Mouse (Mus musculus) megakaryocyte, adult 5-6 weeks (primary cell): ENCODE measurements around the gene Arrb1. TPM values are rescaled to one million over a fixed set of nuclear protein-coding genes. Genes with fewer than 3 reads are reported as not detected.

ENCODE experiments used
- ATAC-seq: 2 replicates; pipeline ENCODE4 v1.8.0; 2016; ENCODE audit warnings: mild to moderate bottlenecking, inconsistent platforms; ENCODE audit not compliant: poor library complexity, severe bottlenecking
- total RNA-seq, 2 experiments: library from RNA; stranded (forward) in 1 of 2; stranded (reverse) in 1 of 2; fragments of 153-499, 151-499 nt in 1 of 2; fragments of 221-1000, 200-1000 nt in 1 of 2; gene quantifications; 2 replicates each; pipeline versions ENCODE4 v1.2.3 to v1.2.4; 2015 to 2017

Gene Arrb1
- total RNA-seq, 2 experiments from 2014 or later = 41.1 to 96.9 TPM

DNA sequence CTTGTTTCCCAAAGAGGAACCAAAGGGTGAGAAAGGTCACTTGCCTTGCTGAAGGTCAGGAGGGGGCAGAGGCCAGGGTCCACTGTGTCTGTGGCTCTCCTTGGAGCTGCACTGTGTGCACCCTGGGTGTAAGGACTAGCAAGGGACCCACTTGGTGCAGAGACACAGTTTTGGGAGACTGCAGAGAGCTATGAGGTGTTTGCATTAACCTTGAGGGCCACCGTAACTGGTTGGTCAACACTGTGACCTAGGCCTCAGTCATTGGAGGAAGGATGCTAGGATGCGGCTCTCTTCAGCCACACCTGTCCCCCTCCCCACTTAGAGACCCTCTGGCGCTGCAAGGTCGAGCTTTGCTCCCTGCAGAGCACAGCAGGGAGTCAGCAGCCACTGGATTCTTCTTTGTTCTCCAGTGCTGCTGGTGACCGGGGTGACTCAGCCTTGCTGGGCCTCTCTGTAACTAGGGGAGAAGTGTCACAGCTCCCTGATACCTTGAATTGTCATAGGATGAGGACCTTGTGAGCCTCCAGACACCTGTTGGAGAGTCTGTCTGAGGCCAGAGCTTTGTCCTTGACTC lies 2.0 kb downstream of the Arrb1 start:
- ATAC-seq = no peak

DNA sequence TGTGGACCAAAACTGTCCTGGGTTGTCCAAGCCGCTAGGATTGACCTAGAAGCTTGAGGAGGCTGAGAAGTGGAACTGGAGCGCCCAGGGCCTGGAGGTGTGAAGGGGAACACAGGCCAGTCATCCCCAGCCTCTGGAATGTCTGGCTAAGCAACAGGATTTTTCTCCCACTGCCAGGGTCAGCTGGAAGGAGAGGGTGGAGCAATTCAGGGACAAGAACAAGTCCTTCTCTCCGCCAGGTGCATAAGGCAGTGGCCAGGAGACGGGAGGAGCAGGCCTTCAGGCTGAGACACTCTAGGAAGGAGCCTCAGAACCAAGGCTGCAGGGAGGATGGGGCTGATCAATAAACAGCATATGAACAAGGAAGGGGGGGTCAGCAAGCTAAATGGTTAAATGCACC lies 3.2 kb downstream of the Arrb1 start:
- no peak for ATAC-seq

DNA sequence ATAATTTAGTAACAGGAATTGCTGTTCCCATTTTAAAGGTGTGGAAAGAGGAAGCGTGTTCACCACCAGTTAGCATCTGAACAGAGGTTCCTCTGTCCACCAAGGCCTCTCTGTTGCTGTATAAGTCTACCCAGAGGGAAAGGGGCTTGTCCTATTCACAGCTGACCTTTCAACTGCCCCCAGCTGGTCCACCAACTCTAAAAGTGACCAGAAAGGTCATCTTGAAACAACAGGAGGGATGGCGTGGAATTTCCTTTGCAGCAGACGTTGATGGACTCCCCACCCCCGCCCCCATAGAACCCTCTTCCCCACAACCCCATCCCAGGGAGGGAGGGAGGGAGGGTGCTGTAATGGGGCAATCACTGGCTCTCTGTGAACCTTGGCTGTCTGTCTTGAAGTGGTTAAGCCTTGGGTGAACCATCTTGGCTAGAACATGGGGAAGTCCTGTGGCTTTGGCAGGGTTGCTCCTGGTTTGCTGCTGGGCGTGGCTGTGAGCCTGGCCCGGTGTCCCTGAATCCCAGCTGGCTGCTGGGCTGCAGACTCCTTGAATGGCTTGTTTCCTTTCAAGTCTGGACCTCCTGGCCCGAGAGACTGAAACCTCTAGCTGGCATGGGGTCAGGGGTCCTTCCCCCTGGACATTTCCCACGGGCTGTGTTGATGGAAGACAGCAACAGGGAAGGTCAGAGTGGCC lies 4.1 kb downstream of the Arrb1 start:
- peak; percentile 17; the same call in 1 of the 2 replicates for ATAC-seq

DNA sequence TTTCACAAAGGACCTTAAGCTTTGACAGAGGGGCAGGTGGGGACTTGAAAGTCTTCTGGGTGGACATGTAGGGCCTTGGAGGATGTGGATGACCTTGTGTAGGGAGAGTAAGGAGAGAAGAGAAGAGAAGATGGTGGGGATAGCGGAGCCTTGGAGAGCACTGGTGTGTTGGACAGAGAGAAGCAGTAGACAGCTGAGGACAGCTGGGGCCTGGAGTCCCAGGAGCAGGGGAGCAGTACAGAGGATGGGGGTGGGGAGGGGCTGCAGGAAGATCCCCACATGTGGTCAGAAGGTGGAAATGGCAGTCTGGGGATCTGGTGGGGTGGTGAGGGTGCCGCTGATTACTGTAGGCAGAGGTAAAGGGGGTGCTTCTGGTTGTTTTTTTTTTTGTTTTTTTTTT lies 4.8 kb downstream of the Arrb1 start:
- ATAC-seq = no peak

DNA sequence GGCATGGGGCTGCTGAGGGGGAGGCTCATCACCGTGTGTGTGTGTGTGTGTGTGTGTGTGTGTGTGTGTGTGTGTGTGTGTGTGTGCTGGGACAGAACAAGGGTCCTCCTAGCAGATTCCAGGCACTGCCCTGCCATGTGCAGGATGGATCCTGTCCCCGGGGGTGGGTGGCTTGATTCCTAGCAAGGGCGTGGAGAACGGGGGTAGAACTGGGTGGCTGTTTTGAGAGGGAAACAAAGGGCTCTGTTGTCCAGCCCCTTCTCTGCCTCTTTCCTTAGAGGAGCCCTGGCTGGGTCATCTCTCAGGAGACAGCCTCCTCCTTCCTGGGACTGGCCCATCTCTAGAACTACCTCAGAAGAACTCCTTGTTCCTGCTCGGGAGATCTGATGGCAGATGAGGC lies 5.9 kb downstream of the Arrb1 start:
- no peak for ATAC-seq

DNA sequence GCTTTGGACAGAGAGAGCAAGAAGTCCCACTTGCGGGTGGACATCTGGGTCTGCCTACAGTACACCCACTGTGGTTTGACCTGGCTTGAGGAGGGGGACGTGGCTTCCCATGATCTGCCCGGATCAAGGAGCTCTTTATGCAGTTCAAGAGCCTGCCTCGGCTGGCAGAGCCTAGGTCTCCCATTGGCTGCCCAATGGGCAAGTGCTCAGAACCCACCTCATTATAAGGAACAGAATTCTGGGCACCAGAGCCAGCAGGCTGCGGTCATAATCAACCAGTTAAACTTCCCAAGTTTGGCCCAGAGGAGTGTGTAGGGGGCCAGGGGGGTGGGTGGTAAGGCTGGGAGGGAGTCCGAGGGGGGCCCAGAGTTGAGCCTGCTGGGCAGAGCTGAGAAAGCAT lies 9.0 kb downstream of the Arrb1 start:
- no peak for ATAC-seq

DNA sequence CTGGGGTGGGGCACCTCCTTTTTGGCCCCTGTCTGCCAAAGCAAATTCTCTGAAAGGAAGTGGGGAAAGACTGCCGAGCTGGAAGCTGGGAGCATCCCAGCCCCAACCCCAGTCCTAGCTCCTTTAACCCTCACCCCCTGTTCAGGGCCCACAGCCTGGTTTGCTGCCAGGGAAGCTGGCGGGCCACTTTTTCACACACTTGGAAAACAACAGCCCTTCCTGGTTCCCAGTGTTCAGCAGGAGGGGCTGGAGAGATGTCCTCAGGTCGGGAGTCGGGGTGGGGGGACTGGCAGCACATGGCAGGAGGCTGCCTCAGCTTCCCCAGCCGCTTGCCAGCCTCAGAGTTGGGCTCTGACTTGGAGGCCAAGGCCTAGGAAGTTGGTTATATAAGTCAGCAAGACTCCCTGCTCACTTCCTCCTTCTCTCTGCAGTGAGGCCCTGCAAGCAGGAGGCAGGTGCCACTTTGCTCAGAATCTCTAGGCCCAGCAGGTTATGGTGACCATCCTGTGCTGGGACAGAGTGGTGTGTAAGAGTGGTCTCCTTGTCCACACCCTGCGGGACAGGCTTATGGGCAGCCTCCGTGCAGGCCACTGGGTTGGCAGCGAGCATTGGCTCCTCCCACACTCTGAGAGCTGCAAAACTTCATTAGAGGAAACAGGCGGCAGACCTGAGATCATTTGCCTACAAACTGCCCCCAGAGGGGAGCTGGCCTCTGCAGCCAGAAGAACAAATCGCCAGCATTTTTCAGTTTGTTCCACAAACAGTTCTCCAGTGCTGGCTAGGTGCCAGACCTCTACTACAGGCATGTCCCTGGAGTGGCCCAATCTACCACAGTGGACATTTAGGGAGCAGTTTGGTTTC lies 10.8 kb downstream of the Arrb1 start:
- peak; percentile 67 for ATAC-seq

DNA sequence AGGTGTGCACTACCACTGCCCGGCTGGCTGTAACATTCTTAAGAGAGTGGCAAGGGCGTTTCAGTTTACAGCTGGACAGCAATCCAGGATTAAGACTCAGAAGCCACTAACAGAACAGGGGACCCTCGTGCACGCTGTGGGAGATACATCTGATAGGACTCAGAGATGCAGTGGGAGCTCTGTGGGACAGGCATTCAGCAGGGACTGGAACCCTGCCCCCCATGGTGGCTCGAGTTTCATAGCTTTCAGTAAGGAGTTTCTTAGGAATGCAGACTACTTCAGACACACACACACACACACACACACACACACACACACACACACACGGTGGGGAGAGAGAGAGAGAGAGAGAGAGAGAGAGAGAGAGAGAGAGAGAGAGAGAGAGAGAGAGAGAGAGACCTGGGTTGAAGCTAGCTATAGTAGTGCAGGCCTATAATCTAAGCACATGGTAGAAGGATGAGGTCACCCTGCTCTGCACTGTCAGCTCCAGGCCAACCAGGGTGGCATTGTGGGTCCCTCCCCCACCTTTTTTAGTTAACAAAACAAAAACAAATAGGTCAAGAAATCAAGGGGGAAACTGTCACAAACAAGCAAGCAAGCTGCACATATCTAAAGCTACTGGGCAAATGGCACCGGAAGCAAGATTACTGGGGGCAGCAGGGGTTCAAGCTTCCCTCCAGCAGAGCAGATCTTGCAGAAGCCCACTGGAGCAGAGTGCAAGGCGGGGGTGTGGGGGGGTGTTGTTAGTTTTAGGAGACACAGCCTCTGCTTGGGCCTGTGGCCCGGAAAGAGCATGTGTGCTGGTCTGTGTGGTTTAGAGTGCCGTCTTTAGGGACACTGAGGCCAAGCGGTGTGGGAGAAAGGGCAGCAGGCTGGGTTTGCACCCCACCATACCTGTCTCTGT lies 12.6 kb downstream of the Arrb1 start:
- ATAC-seq = no peak

DNA sequence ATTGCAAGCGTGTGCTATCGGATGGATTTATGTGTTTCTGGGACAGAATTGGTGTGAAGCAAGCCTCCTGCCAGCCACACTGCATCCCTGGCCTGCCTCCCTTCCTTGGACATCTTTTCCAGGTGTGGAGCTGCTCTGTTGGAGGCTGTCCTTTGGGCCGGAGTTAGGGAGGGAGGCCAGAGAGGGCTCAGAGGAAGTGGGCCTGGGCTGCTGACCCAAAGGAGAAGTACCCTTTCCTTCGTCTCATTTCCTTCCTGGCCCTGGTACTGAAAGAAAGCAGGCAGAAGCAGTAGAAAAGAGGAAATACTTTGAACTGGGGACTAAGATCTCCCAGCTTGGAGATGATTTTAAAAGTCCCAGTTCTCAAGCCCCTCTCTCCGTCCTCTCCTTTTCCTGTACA lies 14.4 kb downstream of the Arrb1 start:
- ATAC-seq = peak; percentile 74

DNA sequence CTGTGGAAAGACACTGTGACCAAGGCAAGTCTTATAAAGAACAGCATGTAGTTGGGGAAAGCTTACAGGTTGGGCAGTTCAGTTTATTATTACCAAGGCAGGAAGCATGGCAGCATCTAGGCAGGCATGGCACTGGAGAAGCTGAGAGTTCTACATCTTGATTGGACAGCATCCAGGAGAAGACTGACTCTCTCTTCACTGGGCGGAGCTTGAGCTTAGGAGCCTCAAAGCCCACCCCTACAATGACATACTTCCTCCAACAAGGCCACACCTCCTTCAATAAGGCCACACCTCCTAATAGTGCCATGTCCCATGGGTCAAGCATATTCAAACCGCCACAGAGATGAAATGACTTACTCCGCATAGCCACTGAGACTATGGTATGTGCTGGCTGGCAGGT lies 16.4 kb downstream of the Arrb1 start:
- ATAC-seq = no peak

DNA sequence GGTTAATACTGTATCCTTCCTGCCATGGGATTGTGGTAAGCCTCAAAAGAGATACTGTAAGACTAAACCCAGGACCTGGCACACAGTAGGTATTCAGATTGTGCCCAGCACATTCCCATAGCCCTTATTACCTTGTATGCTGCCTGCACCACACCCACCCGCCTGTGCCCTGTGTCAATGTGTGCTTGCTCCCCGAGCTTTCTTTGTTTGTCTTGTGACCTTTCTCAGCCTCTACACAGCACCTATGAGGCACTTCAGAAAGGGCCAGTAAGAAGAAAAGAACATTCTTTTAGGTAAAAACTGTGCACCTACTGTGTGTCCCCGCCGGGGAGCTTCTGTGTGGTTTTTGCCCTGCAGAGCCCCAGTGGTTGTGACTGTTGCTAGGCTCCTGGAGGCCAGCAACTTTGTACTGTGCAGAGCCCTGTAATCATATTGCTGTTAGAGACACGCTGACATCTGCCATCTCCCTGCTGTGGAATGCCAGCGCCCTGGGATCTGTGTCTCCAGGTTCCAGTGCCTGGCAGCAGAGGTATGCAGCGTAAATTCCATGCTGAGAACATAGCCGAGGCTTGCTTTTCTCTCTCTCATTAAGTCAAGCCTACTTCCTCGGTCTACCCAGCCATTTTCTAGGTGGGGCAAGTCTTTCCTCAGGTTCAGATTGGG lies 18.1 kb downstream of the Arrb1 start:
- ATAC-seq = no peak

DNA sequence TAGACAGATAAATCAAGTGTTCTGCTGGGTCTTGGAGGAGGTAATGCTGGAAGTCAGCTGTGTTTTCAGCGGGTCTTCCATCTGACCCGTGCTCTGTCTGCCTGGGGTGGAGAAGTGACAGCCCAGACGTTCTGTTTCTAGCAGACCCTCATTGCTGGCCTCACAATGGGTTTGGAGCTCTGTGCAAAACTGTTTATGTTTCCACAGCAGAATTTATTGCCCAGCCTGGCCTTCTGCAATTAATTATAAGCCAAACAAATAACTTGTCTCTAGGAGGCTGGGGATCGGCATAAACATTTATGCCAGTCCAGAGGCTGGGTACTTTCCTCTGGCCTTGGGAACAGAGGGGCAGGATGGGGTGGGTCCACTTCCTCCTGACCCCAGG lies 18.6 kb downstream of the Arrb1 start:
- ATAC-seq = no peak

DNA sequence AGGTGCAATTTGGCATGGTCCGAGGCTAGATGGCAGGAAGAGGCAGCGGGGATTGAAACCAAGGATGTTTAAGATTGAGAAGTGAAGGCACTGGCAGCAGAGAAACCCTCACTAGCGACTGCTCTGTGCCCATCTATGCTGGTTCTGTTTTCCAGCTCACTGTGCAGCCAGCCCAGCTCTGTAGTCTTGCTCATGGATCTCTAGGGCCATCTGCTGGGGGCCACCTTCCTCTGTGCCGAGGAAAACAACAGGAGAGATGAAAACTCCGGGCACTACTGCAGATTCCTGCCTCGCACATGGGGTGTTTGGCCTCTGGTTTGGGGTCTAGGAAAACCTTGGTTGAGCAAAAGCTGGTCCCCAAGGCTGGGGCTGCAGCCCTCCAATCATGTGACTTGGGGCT lies 20.6 kb downstream of the Arrb1 start:
- peak; percentile 94 for ATAC-seq

DNA sequence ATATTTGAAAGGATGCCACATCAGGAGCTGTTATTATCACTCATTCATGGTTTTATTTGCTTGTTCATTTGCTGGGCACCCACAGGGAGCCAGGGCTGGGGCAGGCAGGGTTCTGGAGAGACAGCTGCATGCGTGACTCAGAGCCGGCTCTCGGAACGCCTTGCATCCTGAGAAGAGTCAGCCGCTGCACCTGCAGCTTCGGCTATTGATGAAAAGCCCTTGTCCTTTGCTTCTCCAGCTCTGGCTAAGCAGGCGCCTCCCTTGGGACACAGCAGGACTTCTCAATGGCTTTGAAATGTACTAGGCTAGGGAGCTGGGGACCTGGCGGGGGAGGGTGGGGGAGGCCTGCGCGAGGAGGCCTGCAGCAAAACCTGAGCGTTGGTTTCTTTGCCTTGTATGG lies 23.8 kb downstream of the Arrb1 start:
- no peak for ATAC-seq

DNA sequence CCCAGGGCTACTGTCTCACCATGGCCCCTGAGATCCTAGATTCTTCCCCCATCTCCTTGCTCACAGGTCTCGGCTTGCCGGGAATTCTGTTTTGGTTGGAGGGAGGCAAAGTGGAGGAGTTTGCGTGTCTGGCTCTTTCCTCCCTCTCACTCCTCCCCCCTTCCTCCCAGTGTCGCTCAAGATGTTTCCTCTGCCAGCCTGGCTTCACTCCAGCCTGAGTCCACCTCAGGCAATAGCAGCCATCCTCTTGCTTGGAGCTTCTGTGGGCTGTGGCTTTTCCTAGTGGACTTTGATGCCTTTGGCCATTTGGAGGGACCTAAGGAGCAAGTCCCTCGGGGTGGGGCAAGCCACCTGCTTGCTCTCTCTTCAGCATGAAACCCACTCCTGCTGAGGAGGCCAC lies 27.2 kb downstream of the Arrb1 start:
- no peak for ATAC-seq

DNA sequence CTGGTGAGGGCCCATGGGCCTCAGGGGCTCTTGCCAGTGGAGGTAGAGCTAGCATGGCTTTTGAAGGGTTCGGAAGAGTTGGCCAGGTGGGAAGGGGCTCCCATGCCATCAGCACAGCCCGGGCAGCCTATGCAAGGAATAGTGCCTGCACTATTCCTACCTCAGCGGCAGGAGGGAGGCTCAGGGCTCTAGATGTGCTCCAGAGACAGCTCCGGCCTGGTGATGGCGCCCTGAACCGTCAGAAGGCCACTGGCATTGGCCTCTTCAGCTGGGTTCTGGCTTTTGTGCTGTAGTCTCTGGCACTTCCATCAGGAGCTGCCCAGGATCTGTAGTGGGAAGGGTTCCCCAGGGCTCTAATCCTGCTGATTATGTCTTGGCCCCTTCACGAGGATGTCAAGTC lies 28.0 kb downstream of the Arrb1 start:
- no peak for ATAC-seq

DNA sequence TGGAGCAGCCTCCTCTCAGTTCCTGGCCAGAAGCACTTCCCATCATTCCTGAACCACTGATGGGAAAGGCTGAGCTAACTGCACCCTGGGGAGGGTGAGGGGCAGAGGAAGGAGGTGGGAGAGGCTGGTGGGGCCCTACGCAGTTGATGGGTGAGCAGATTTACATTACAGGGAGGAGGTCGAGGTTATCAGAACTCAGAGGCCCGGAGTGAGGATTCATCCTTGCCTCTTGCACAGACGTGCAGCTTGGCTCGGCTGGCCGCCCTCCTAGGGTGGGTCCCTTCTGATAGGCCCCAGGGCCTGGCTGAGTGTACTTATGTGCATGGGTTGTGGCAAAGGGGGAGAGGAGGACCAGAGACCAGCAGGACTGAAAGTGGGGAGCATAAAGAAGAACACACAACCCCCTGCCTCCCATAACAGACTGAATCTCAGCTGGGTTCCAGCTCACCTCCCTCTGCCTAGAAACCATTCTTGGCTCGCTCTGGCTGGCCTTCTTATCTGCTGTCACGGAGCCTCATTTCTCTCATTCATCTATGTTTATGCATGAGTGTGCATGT lies 30.1 kb downstream of the Arrb1 start:
- no peak for ATAC-seq

DNA sequence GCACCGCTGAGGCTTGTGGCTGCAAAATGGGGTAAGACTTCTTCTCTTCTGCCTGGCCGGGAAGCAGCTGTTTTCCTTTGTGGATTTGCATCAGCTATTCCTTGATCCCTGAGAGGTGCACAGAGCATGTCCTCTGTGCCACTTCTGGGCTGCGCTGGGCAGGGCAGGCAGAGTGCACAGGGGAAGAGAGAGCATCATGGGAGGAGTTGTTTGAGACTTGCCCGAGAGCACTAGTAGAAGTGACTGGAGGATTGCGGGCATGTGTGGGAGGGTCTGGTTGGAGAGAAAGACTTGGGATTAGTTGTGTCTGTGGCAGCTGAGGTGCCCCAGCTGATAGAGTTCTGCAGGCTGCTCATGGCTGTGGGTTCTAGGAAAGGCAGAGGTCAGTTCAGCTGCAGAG lies 35.4 kb downstream of the Arrb1 start:
- ATAC-seq = no peak

DNA sequence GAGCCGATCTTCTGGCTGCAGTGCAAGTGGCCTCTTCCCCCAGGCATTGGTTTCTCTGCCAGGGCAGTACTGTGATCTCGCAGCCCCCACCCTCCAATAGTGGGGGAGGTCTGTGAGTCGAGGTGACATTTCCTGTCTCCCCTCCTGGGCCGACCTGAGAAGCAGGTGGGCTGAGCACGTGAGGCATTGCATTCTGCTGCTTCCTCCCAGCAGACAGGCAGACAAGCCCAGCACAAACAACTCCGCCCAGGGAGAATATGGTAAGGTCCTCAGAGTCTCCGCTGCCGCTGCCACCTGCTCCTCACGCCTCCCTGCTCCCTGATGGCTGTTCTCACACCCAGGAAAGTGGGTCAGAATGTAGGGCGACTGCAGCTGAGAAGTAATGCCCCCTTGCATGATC lies 37.7 kb downstream of the Arrb1 start:
- ATAC-seq = no peak

DNA sequence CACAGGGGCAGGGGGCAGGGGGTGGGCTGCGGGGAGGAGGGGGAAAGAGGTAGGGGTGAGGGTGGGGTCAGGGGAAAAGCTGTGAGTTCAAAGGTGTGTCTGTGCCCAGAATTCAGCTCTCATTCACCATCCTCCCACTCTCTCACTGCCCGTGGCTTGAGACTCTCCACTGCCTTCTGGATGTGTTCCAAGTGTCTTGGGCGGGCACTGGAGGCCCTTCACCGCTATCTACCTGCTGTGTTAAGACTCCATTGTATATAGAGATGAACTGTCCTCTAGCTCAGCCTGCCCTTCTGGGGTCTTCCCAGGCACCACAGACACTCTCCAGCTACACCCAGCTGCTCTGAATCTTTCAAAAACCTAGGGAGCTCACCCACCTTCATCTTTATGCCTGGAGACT lies 38.1 kb downstream of the Arrb1 start:
- ATAC-seq = no peak
